Mouse (Mus musculus) small intestine, adult 2 months (tissue): ENCODE results near the gene Nmnat3.

Experiments
- CTCF ChIP-seq: fragments of 200-500 bp; IDR thresholded peaks from 2 replicates; pipeline ENCODE4 v1.5.1; 2012; ENCODE audit warnings: low read depth, mild to moderate bottlenecking, control low read depth, inconsistent platforms, low read length, moderate library complexity, mixed read lengths; ENCODE audit not compliant: insufficient replicate concordance, insufficient read length; ENCODE audit errors: extremely low read depth
- POLR2A ChIP-seq: fragments of 200-500 bp; IDR thresholded peaks from 2 replicates; pipeline ENCODE4 v1.6.1; 2012; ENCODE audit warnings: low read depth, mild to moderate bottlenecking, control low read depth, inconsistent platforms, low read length, moderate library complexity

DNA sequence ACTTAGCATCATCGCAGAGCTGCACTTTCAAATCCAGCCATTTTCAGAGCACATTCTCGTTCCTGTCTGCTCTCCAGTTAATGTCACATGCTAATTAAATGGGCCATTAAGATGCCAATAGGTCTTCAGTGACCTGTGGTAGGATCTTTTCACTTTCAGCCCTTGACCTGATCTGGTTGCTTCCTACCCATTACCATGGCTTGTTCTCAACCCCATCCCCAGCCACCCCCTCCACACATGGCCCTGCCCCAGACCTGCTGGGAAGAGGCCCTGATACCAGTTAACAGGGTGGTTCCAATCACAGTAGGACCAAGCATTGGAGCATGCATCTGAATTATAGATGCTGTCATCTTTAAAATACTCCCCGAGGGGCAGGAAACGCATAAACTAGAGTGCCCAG lies 30.7 kb downstream of the Nmnat3 start:
- no peak for TF ChIP-seq CTCF
- no peak for TF ChIP-seq POLR2A
